Mouse (Mus musculus): ENCODE measurements around the gene Arap2.

- TF ChIP-seq CTCF (IDR thresholded peaks at IDR 0.05; ENCODE audit: low read depth) = no peak
- no peak for TF ChIP-seq EP300 (IDR thresholded peaks at IDR 0.05; ENCODE audit: low read depth)
Observed at GRCm38 (mm10) chr5:62665329-62665728, 100.6 kb downstream of the Arap2 start.
